Mouse (Mus musculus): ENCODE results near the gene Tnfaip2.

The Tnfaip2 gene

GRCm38 (mm10) chr12:111474893-111475643 is 32.8 kb downstream of the Tnfaip2 start:
- DNase-seq (ENCODE audit: low spot score): peak; percentile 49

- no peak for DNase-seq (ENCODE audit: low spot score)
Measured at GRCm38 (mm10) chr12:111478924-111479323, 36.7 kb downstream of the Tnfaip2 start.

- no peak for DNase-seq (ENCODE audit: low spot score)
Measured at GRCm38 (mm10) chr12:111479917-111480316, 37.6 kb downstream of the Tnfaip2 start.

- DNase-seq (ENCODE audit: low spot score): no peak
Measured at GRCm38 (mm10) chr12:111485046-111485651, 42.9 kb downstream of the Tnfaip2 start.

GRCm38 (mm10) chr12:111485652-111486306 is 43.5 kb downstream of the Tnfaip2 start, which contains the start of gene Gm266:
Gm266 (minus strand) TSS chr12:111485823.
- DNase-seq (ENCODE audit: low spot score): no peak

GRCm38 (mm10) chr12:111486455-111486854 is 44.2 kb downstream of the Tnfaip2 start:
- no peak for DNase-seq (ENCODE audit: low spot score)

GRCm38 (mm10) chr12:111489261-111489865 is 47.1 kb downstream of the Tnfaip2 start:
- DNase-seq (ENCODE audit: low spot score): no peak

- DNase-seq (ENCODE audit: low spot score): no peak
Measured at GRCm38 (mm10) chr12:111494931-111495330, 52.7 kb downstream of the Tnfaip2 start.

GRCm38 (mm10) chr12:111497076-111497475 is 54.8 kb downstream of the Tnfaip2 start:
- no peak for DNase-seq (ENCODE audit: low spot score)

- no peak for DNase-seq (ENCODE audit: low spot score)
Measured at GRCm38 (mm10) chr12:111499617-111500016, 57.3 kb downstream of the Tnfaip2 start.

- DNase-seq (ENCODE audit: low spot score): no peak
Measured at GRCm38 (mm10) chr12:111500725-111501124, 58.5 kb downstream of the Tnfaip2 start.

GRCm38 (mm10) chr12:111503063-111503567 is 60.8 kb downstream of the Tnfaip2 start:
- no peak for DNase-seq (ENCODE audit: low spot score)

- no peak for DNase-seq (ENCODE audit: low spot score)
Measured at GRCm38 (mm10) chr12:111503571-111503970, 61.3 kb downstream of the Tnfaip2 start.

Data from lung, postnatal 25 days (tissue).